Mouse (Mus musculus): ENCODE results near the gene Pkhd1. TPM values are rescaled to one million over a fixed set of nuclear protein-coding genes. Genes with fewer than 3 reads are reported as not detected.
"Not testable (repeated sequence)": the region's sequence is repeated elsewhere in the genome, so short reads cannot be mapped to it uniquely, and the experiment has no call there.

Gene Pkhd1
- total RNA-seq, 1 experiment from 2014 or later: not detected

DNA sequence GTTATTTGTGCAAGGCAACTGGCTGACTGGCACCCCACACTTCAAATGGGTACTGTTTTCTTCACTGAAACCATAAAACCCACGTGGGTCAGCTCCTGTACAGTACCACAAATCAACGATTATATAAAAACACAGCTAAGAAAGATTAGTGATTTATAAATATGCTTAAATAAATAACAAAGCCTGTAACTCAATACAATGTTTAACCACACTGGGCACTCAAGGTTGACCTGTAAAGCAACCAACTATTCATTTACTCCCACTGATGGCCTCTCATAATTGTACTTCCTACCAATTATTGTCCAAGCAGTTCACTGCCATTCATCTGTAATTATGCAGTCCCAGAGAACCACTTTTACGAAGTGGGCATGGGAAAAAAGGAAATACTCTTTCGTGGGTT lies 219.5 kb downstream of the Pkhd1 start:
- ATAC-seq (replicated peaks in 1 of 2; ENCODE audit: insufficient read depth in 1 of 2, low FRiP score in 2 of 2, low TSS enrichment in 1 of 2, low read depth in 1 of 2, poor library complexity in 2 of 2, severe bottlenecking in 2 of 2): no peak

DNA sequence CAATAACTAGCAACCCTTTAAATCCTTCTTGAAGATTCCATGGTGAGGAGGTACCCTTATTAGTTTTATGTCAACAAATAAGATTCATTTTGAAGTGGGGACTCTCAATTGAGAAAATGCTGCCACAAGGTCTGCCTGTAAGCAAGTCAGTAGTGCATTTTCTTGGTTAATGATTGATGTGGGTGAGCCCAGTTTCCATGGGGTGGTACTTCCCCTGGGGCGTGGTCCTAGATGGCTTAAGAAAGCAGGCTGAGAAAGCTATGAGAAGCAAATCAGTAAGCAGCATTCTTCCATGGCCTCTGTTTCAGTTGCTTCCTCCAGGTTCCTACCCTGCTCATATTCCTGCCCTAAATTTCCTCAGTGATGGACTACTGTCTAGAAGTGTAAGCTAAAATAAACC lies 253.4 kb downstream of the Pkhd1 start:
- ATAC-seq (replicated peaks in 1 of 2; ENCODE audit: insufficient read depth in 1 of 2, low FRiP score in 2 of 2, low TSS enrichment in 1 of 2, low read depth in 1 of 2, poor library complexity in 2 of 2, severe bottlenecking in 2 of 2): no peak

DNA sequence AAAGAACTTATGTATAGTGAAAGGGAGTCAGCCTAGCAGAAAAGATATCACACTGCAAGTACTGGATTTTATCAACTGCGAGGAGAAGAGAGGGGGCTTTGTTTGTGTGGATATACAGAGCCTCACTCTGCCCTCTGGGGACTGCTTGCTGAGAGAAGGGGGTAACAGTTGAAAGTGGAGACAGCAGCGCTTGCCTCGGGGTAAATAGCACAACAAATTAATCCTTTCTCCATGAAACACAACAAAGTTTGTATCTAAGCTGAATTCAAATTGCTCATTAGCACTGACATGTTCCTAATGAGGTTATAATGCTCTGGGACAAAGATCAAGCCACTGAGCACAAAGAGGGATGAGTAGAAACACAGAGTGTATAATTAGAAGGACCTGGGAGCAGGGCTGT lies 273.2 kb downstream of the Pkhd1 start:
- no peak for ATAC-seq (replicated peaks in 1 of 2; ENCODE audit: insufficient read depth in 1 of 2, low FRiP score in 2 of 2, low TSS enrichment in 1 of 2, low read depth in 1 of 2, poor library complexity in 2 of 2, severe bottlenecking in 2 of 2)

DNA sequence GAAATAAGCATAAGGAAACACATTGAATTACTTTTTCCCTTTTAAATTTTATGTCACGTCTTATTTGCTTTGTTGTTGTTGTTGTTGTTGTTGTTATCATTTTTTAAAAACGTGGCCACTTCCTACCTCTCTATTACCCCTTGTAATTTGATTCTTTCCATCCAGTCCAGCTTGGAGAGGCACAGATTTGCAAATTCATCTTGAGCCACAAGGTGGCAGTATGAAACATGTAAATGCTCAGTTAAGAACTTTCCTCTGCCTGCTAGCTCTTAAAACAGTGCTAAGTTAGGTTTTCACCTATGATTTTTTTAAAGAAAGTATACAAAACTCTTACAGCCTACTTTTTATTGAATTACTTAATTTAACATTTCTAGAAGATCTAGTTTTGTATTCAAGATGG lies 306.4 kb downstream of the Pkhd1 start:
- no peak; a peak in 1 of 4 replicates for ATAC-seq (replicated peaks in 1 of 2; ENCODE audit: insufficient read depth in 1 of 2, low FRiP score in 2 of 2, low TSS enrichment in 1 of 2, low read depth in 1 of 2, poor library complexity in 2 of 2, severe bottlenecking in 2 of 2)

DNA sequence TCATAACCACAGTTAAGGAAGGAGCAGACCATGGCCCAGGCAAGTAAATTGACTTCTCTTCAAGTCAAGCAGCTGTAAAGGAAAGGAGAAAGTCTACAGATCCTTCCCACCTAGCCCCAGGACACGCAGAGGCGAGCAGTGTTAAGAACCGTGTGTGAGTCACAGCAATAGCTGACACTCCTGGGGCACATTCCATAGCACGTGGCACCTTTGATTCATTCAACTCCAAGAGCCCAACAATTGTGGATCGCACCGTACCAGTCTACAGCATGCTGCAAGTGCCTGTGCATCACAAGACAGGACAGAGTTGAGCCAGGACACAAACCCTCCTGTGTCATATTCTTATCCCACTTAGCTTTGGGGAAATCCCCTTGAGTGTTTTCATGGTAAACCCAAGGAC lies 306.9 kb downstream of the Pkhd1 start:
- ATAC-seq (replicated peaks in 1 of 2; ENCODE audit: insufficient read depth in 1 of 2, low FRiP score in 2 of 2, low TSS enrichment in 1 of 2, low read depth in 1 of 2, poor library complexity in 2 of 2, severe bottlenecking in 2 of 2): no peak

DNA sequence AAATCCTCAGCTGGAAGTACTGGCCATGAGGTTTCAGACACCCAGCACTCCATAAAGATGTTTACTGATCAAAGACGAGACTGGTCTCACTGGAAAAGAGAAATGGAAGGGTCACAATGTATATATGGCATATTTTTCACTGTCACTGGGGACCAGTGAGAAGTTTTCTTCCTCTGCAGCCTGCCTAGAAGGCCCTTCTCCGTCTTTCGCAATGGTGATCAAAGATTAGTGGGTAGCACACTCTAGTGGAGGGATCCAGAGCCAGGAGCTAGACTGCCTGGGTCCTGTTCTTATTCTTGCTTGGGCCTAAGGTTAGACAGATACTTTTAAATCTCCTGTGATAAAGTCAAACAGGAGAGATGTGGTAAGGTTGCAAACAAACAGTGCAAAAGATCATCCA lies 311.7 kb downstream of the Pkhd1 start:
- no peak for ATAC-seq (replicated peaks in 1 of 2; ENCODE audit: insufficient read depth in 1 of 2, low FRiP score in 2 of 2, low TSS enrichment in 1 of 2, low read depth in 1 of 2, poor library complexity in 2 of 2, severe bottlenecking in 2 of 2)

DNA sequence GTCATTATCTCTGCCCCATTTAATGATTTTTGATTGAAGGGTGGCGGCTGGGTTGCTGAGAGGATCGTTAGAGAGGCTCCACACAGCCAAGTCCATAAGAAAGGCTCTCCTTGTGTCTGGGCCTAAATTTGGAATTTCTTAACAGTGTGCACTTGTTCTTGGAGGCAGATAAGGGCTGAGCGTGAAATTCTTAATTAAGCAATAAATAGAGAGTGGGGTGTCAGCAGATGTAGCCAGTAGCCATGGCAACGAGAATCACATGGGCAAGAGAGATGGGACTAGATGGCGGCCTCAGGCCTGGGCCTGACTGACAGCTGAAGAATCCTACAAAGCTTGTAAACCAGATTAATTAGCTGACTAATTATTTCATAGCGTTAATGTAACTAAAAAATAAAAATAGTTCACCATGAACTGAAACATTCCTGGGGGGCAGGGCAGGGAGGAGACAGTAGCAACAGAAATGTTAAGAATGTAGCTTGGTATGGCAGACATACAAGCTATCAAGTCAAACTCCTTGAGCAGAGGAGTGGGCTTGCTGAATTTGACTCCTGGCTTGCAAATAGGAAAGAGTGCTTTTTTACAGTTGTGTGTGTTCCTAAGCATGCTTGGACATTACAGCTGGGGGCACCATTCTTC lies 314.8 kb downstream of the Pkhd1 start:
- no peak for ATAC-seq (replicated peaks in 1 of 2; ENCODE audit: insufficient read depth in 1 of 2, low FRiP score in 2 of 2, low TSS enrichment in 1 of 2, low read depth in 1 of 2, poor library complexity in 2 of 2, severe bottlenecking in 2 of 2)

DNA sequence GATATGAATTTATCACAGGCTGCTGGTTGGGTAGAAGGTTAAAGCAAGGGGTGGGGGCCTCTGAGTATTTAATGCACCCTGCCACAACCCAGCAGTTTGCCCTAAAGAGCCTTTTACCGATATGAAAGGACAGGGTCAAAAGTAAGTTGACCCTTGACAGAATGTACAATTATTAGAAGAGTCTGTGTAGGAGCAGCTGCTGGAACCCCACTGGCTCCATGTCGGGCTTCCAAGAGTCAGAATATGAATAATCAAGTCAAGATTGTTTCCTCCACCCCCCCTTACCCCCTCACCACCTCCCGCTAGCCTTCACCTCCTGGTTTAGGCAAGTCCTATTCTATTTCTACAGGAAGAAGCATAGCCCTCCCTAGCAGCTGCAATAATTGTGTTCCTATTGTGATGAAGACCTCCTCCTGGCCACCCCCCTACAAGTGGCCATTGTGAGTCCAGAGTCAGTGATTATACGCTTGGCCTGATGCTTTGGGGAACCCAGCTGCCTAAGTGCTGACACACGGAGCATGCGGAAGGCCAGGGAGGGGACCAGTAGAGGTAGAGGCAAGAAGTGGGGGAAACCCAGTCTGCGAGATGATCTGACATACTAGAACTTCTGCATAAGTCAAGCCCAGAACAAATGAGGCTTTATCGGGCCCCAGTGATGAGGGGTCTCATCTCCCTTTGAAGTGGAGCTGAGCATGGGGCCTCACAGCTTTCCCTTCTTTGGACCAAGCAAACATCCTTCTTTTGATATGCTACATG lies 315.5 kb downstream of the Pkhd1 start:
- ATAC-seq (replicated peaks in 1 of 2; ENCODE audit: insufficient read depth in 1 of 2, low FRiP score in 2 of 2, low TSS enrichment in 1 of 2, low read depth in 1 of 2, poor library complexity in 2 of 2, severe bottlenecking in 2 of 2): no peak

DNA sequence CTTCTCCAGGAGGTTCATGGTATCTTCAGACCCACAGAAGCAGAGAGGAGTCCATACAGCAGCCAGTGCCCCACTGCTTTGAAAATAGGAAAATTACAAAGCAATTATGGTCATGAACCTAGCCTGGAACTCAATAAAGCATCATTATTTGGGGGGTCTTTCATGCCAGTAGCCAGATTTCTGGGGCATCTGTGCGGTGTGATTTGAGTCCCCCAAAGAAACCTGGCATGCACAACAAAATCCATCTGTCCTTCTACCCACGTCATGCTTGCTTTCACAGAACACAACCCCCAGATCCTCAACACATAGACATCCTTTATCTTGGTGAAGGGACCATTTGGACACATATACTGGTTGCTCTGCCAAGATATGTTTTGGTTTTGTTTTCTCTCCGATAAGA lies 316.2 kb downstream of the Pkhd1 start:
- no peak for ATAC-seq (replicated peaks in 1 of 2; ENCODE audit: insufficient read depth in 1 of 2, low FRiP score in 2 of 2, low TSS enrichment in 1 of 2, low read depth in 1 of 2, poor library complexity in 2 of 2, severe bottlenecking in 2 of 2)

DNA sequence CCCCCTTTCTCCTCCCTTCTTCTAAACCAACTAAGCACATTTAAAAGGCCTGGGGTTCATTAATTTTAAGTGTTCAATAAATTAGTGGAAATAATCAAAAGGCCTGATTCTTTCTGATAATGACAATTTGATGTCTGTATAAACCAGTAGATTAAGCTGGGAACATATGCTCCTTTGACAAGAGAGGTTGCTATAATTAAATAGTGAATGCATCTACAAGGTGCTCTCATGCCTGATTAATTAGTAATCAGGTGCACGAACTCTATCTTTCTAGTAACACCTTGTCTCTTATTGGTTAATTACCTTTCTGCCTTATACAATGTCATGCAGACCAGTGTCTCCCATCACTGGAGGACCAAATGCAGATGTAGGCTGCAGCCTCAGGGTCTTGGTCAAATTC lies 329.2 kb downstream of the Pkhd1 start:
- no peak for ATAC-seq (replicated peaks in 1 of 2; ENCODE audit: insufficient read depth in 1 of 2, low FRiP score in 2 of 2, low TSS enrichment in 1 of 2, low read depth in 1 of 2, poor library complexity in 2 of 2, severe bottlenecking in 2 of 2)

DNA sequence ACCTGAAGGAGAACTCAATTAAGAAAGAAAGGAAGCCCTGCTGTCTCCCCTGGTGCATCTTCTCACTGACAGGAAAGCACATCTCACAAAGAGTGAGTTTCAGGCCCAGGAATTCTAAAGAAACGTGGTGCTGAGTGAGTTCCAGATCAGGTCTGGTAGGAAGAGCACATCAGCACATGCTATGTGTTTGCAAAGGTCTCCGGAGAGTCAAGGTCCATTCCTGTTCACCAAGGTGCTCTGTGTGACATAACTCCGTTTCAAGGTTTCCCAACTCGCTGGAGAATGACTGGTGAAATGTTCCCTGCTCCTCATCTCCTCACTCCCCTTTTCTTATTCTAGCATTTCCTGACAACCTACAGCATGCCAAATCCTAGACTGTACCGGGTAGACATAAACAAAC lies 357.5 kb downstream of the Pkhd1 start:
- no peak for ATAC-seq (replicated peaks in 1 of 2; ENCODE audit: insufficient read depth in 1 of 2, low FRiP score in 2 of 2, low TSS enrichment in 1 of 2, low read depth in 1 of 2, poor library complexity in 2 of 2, severe bottlenecking in 2 of 2)

DNA sequence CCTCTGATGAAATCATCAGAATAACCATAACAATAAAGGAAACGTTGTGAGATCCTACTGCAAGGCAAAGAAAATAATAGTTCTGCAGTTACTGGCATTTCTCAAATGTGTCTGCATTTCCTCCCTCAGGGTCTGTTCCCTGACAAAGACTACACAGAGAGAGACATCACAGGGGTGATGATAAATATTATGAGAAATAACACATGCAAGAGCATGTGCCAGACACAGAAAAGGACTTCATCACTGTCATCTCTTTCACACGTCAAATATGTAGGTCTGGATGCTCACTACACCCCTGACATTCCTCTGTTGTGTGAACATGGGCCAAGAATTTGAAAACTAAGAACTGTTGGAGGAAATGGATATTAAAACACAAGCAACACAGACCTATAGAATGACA lies 369.7 kb downstream of the Pkhd1 start:
- ATAC-seq (replicated peaks in 1 of 2; ENCODE audit: insufficient read depth in 1 of 2, low FRiP score in 2 of 2, low TSS enrichment in 1 of 2, low read depth in 1 of 2, poor library complexity in 2 of 2, severe bottlenecking in 2 of 2): no peak

DNA sequence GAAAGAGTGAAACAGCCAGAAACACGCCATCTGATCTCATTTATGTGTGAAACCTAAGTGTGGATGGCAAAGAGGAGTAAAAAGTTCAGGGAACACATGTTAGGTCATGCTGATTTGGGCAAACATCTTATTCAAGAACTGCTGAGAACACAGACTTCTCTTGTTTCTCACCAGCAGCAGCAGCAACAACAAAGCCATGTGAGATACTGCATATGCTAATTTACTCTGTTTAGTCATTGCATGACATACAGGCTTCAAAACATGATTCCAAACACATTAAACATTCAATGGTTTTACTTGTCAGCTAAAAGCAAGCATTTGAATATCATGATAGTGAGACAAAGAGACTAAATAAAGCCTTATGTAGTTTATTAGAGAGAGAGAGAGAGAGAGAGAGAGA lies 401.2 kb downstream of the Pkhd1 start:
- ATAC-seq (replicated peaks in 1 of 2; ENCODE audit: insufficient read depth in 1 of 2, low FRiP score in 2 of 2, low TSS enrichment in 1 of 2, low read depth in 1 of 2, poor library complexity in 2 of 2, severe bottlenecking in 2 of 2): no peak

DNA sequence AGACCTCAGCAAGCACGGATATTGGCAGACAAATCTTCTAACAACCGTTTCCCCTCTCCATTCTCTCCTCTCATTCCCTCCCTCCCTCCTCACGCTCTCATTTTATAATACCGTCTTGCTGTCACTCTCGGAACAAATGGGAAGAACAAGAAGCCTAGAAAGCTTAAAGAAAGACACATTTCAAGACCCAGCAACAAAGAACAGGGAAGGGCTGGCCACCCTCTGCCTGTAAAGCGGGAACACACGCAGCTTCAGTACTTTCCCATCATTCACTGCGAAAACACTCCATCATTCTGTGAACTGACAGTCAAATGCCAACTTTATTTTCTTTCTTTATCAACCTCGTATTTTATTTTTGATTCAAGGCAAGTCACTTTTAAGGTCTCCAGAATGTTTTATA lies 427.4 kb downstream of the Pkhd1 start:
- ATAC-seq (replicated peaks in 1 of 2; ENCODE audit: insufficient read depth in 1 of 2, low FRiP score in 2 of 2, low TSS enrichment in 1 of 2, low read depth in 1 of 2, poor library complexity in 2 of 2, severe bottlenecking in 2 of 2): no peak

DNA sequence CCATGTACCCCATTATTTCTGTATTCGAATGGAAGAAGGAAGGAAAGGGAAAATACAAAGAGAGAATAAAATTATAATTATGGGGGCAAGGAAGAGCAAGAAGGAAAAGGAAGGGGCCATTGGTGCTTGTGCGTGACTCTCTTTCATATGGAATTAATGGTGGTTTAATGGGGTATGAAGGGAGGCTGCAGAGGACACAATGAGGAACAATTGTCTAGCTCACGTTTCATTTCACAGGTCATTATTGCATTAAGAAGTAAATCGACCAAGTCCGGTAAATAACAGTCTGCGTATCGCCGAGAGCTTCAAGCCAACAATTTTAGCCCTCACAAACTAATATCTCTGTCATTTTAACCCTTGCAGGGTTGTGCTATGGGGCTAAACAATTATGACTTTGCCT lies 437.7 kb downstream of the Pkhd1 start:
- no peak for ATAC-seq (replicated peaks in 1 of 2; ENCODE audit: insufficient read depth in 1 of 2, low FRiP score in 2 of 2, low TSS enrichment in 1 of 2, low read depth in 1 of 2, poor library complexity in 2 of 2, severe bottlenecking in 2 of 2)

DNA sequence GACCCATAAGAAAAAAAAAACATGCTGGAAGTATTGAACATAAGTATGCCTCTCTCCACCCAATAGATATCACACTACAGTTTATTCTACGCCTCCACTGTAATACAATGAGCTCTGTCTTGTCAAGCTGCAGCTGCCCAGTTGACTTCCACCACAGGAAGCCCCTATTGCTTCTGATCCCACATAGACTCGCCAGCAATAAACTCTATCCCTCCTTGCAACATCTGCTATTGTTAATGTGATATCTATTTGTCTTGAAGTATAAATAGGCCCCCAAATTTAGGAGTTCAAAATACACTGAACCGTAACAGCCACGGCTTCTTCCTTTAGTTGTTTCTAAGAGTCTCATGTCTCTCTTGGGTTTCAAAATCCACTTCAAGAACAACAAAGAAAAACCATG lies 446.7 kb downstream of the Pkhd1 start:
- no peak for ATAC-seq (replicated peaks in 1 of 2; ENCODE audit: insufficient read depth in 1 of 2, low FRiP score in 2 of 2, low TSS enrichment in 1 of 2, low read depth in 1 of 2, poor library complexity in 2 of 2, severe bottlenecking in 2 of 2)

DNA sequence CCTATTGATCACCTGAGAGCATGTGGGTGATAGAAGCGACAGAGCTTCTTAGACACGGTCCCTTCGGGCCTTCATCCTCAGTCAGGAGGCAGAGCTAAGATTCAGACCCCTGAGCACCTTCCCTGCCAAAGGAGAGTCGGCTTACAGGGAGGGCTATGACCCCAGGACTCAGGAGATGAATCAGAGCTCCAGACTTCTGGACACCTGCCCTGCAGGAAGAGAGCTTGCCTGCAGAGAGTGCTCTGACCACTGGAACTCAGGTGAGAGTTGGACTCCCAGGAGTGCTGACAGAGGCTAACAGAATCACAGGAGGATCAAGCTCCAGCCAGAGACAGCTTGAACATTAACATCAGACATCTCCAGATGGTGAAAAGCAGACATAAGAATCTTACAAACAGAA lies 467.2 kb downstream of the Pkhd1 start:
- not testable (repeated sequence) for ATAC-seq (replicated peaks in 1 of 2; ENCODE audit: insufficient read depth in 1 of 2, low FRiP score in 2 of 2, low TSS enrichment in 1 of 2, low read depth in 1 of 2, poor library complexity in 2 of 2, severe bottlenecking in 2 of 2)

DNA sequence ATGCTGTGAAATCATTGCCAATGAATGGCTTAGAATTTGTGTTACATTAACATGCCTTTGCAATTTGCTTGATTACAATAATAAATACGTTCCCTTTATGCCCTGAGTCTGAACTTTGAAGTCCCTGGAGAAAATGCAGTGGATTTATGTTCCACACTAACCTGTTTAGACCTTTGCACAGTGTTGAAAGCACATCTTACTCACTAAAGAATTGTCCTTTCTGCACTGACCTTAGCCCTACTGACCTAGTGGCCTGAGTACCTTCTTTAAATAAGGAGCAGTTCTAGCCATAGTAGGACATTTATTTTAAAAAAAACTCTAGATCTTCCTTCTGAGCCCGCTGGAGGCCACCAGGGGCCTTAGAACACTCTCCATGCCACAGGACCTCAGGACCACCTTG lies 467.8 kb downstream of the Pkhd1 start:
- no peak for ATAC-seq (replicated peaks in 1 of 2; ENCODE audit: insufficient read depth in 1 of 2, low FRiP score in 2 of 2, low TSS enrichment in 1 of 2, low read depth in 1 of 2, poor library complexity in 2 of 2, severe bottlenecking in 2 of 2)

DNA sequence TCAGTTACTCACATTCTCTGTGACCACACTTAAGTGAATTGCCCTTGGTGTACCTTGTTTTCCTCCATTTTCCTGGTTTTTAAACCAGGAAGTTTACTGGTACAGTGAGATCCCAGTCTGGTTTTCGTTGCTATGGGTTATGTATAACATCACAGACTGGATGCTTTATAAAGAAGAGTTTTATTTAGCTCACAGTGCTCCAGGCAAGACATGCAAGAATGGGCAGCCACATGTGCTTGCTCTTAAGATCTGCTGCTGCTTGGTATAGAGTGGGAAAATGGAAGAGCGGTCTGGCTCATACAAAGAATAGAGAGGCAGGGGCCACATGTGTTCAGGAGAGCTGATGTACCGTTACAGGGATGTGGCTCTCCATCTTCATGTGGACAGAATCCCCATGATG lies 481.7 kb downstream of the Pkhd1 start:
- ATAC-seq (replicated peaks in 1 of 2; ENCODE audit: insufficient read depth in 1 of 2, low FRiP score in 2 of 2, low TSS enrichment in 1 of 2, low read depth in 1 of 2, poor library complexity in 2 of 2, severe bottlenecking in 2 of 2): no peak

Data from hematopoietic stem cell, adult 5-6 weeks (primary cell).